Comparison of ENCODE assay signal across 8 mouse cellular contexts in genomic region chr2:18028140-18029021, GRCm38 (mm10). TPM values are rescaled to one million over a fixed set of nuclear protein-coding genes. Genes with fewer than 3 reads are reported as not detected.
DNase-seq lines count a peak whose midpoint lies in the region; ATAC-seq lines count a peak whose summit lies in the region.

No protein-coding gene starts in this region.

- H3K27ac ChIP-seq in hindbrain, embryonic 14.5 days, result peak overlapping the region; percentile 94

- peak overlapping the region; percentile 93 for H3K4me2 ChIP-seq in hindbrain, embryonic 14.5 days (replicated peaks)

- no peaks in the 10 kb centered on the region for H3K36me3 ChIP-seq in hindbrain, embryonic 14.5 days (replicated peaks; ENCODE audit: control insufficient read depth, insufficient read depth)

- peak overlapping the region; percentile 79 for H3K9ac ChIP-seq in hindbrain, embryonic 14.5 days

- WGBS in hindbrain, embryonic 14.5 days, result under 1% methylated on average over 57 of the region's 61 CpGs

- peak; percentile 77 for ATAC-seq in hindbrain, embryonic 14.5 days (ENCODE audit: low FRiP score)

- peak overlapping the region; percentile 48 for H3K4me3 ChIP-seq in hindbrain, embryonic 14.5 days (replicated peaks; ENCODE audit: low read length)

- H3K27me3 ChIP-seq in hindbrain, embryonic 14.5 days (ENCODE audit: control insufficient read depth, insufficient read depth, low read length), result no peaks in the 10 kb centered on the region

- no peaks in the 10 kb centered on the region for H3K9me3 ChIP-seq in hindbrain, embryonic 14.5 days (ENCODE audit: control insufficient read depth, low read length)

- peak; percentile 97 for DNase-seq in Muller cell, postnatal 12 days (ENCODE audit: inconsistent ontology term)
- DNase-seq in cerebellum, postnatal 25 days, result peak; percentile 94 to 96
- peak; percentile 68 to 75 for DNase-seq in frontal cortex, postnatal 25 days (ENCODE audit: low spot score in 2 of 2)
- DNase-seq in hindbrain, embryonic 14.5 days (ENCODE audit: low spot score), result peak; percentile 85
- peak; percentile 55 for DNase-seq in left cerebral cortex, adult 11 months (ENCODE audit: low spot score)
- peak; percentile 96 for DNase-seq in lung, postnatal 36 days
- DNase-seq in right cerebral cortex, adult 2 months (ENCODE audit: low spot score in 2 of 2), result peak; percentile 74 to 81
- peak; percentile 68 for DNase-seq in urinary bladder, postnatal 10 days (ENCODE audit: low spot score)

- H3K4me1 ChIP-seq in hindbrain, embryonic 14.5 days (replicated peaks; ENCODE audit: control insufficient read depth, insufficient read depth, low read length), result peaks cover 33% of the 10 kb centered on the region

RNA-seq across cellular contexts. Expression of gene A930004D18Rik, which starts 9.2 kb away (rescaled TPM):
- 5.7 and 6.3 TPM in 2 replicates for polyA plus RNA-seq in hindbrain, embryonic 14.5 days (2014; fragmentation: Nextera tagmentation; extraction: Ambion mirVana)

RNA-seq across cellular contexts. Expression of gene Skida1, which starts 20.5 kb away (rescaled TPM):
- 4.9 and 5.4 TPM in 2 replicates for polyA plus RNA-seq in hindbrain, embryonic 14.5 days (2014; fragmentation: Nextera tagmentation; extraction: Ambion mirVana)

RNA-seq across cellular contexts. Expression of gene Mllt10, which starts 26.7 kb away (rescaled TPM):
- 26.8 and 33.1 TPM in 2 replicates for polyA plus RNA-seq in hindbrain, embryonic 14.5 days (2014; fragmentation: Nextera tagmentation; extraction: Ambion mirVana)

RNA-seq across cellular contexts. Expression of gene H2al2a, which starts 31.6 kb away (rescaled TPM):
- not detected in 2 replicates for polyA plus RNA-seq in hindbrain, embryonic 14.5 days (2014; fragmentation: Nextera tagmentation; extraction: Ambion mirVana)

Comparison
In these comparisons a context has a peak if more than half of its experiments do, and no peak if none do; other contexts are left out.
1. Peak in every context shown above with its lines: DNase-seq, ATAC-seq, H3K4me3 ChIP-seq and H3K27ac ChIP-seq.